Mouse (Mus musculus) 3134 (cell line): ENCODE data around the gene Ankrd9.

Source experiments
- DNase-seq: peaks from one replicate; pipeline ENCODE4 v3.0.0-alpha.2; 2011; ENCODE audit warnings: low spot score; ENCODE audit not compliant: insufficient read length; ENCODE audit errors: extremely low read depth

Gene Ankrd9

DNA sequence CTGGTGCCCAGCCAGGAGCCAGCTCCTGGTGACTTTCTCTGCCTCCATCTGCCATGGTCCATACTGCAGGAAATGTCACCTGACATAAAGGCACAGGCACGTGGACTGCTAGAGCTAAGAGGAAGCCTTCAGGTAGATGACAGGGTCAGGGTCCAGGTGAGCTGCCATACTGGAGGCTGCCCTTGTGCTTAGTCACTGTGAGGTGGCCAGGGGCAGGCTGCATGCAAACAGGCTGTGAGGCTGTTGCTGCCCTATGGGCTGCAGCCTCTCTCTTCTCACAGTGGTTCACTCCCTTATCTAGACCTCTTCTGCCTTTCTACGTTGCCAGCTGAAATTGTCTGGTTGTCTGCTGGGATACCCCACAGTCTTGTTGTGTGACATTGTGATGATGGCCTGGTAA, 11.7 kb downstream of the Ankrd9 start:
- DNase-seq = no peak

DNA sequence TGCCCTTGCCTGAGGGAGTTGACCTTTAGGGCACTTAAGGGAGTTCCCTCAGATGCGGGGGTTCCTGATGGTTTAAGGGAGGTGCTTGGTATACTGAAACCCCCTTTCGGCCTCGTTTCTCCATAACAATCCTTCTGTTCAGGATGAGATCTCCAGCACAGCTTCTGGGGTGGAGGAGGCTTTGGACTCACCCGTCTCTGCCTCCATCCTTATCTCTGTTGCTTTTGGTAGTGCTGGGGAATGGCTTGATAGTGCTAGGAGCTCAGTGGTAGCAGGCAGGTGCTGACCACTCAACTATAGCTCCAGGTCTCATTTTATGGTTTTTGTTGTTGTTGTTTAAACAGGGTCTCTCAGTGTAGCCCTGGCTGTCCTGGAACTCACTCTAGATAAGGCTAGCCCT, 12.8 kb downstream of the Ankrd9 start:
- no peak for DNase-seq

DNA sequence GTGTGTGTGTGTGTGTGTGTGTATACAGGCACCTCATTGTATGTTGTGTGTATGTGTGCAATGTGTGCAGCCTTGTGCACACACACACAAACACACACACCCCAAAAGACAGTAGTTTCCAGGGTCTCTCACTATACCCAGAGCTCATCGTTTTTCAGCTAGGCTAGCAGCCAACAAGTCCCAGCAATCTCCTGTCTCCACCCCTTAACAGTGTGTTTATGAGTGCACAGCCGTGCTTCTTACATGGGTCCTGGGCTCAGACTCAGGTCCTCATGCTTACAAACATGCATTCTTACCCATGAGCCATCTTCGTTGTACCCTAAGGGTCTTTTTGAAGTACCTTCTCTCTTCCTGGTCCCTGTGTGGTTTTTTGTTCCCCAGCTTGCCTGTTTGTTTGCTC, 13.3 kb downstream of the Ankrd9 start:
- DNase-seq = no peak

DNA sequence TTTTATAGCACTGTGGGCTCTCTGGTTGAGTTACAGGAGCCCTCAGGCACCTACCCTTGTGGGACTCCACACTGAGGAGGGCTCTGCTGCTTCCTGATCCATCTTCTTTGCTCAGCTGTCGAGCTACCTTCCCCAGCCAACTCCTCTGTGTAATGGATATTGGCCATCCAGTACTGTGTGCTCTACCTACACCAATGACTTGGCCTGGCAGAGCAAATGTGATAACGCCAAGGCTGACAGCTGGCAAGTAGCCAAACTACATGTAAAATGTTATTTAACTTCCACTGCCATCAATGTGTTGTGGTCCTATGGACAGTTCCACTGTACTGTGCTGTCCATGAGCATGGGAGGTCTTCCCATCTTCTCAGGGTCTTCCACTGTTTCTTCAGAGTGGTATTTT, 16.9 kb downstream of the Ankrd9 start:
- no peak for DNase-seq

DNA sequence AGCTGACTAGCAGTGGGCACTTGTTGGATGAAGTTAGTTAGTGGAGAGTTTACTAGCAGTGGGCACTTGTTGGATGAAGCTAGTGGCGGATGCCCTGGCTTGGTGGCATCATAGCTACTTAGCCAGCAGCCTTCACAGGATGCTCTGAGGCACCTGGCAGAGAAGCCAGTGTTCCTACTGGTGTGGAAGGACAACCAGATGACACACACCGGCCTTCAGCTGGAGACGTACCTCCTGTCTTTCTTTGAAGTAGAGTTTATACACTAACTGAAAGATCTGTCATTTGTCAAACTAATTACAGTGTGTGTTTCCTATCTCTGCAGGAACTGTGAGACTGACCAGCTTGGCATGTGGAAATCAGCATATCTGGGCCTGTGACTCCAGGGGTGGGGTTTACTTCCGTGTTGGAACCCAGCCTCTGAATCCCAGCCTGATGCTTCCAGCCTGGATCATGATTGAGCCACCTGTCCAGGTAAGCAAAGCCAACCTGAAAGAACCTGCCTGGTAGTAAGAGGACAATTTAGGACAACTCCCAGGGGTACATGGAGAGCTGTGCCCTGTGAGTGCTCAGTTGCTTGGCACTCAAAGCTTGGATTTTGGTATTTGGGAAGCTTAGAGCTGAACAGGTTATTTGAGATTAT, 24.4 kb downstream of the Ankrd9 start:
- no peak for DNase-seq

DNA sequence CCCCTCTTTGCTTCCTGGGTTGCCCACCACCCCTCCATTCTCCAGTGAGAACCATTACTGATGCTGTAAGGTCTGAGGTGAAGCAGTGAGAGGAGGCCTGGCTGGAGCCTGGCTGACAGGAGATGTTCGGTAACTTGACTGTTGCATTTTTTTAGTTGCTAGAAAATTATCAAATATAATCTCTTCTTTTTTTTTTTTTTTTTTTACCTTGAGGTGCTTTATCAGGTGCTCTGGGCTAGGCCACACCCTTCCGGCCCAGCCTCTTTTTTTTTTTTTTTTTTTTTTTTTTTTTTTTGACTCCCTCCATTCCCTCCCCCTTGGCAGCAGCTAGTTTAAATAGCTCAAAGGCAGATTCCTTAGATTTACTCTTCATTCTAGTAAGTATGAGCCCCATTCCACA, 24.9 kb downstream of the Ankrd9 start:
- no peak for DNase-seq

DNA sequence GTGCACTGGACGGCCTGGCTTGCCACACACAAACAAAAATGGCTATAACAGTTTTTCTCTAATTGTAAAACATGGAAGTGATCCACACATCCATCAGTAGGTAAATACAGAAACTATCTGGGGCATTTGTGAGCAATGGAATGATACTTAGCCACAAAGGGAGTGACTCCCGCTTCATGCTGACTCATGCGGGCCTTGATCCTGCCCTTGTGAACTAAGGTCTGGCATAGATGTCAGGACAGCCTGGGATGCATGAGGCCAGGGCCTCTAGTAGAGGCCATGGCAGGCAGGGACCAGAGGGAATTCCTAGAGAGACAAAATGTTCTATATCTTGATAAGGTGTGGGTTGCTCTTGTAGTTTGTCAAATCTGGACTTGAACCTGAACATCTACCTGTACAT, 25.4 kb downstream of the Ankrd9 start:
- peak; percentile 48 for DNase-seq

DNA sequence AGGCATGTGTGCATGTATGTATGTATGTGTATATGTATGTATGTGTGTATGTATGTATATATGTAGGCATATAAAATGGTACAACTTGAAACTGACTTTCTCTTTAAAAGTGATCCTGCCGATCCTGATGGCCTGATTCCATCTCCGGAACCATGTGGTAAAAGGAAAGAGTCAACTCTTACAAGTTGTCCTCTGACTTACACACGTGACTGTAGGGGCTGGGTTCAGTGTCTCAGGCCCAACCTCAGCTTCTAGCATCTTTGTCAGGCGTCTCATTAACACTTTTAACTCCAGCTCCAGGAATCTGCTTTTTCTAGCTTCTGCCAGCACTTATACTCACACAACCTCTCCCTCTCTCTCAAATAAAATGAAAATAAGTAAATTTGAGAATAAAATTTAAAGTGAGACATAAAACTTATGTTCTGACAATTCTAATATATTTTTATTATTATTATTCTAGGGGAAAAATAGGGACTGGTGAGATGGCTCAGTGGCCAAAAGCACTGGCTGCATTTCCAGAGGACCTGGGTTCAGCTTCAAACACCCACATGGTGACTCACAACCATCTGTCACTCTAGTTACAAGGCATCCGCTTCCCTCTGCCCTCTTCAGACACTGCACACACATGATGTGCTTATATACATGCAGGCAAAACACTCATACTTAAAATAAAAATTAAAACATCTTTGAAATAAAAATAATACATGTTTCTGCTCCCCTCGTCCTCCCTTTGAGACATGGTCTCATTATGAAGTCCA, 26.0 kb downstream of the Ankrd9 start:
- peak; percentile 28 for DNase-seq

DNA sequence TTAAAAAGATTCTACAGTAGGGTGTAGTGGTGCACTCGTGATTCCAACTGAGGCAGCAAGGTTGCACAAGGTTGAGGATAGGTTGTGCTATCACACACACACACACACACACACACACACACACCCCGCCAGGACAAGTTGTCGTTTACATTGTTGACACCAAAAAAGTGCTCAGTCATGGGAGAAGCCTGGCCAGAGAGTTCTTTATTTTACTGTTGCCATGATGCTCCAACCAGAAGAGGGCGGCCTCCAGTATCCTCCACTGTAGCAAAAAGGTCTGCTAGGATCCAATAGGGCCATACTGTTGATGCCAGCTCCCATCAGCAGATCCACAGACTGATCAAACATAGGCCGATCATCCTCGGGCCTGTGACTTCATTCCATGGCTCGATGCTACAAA, 27.6 kb downstream of the Ankrd9 start:
- no peak for DNase-seq

DNA sequence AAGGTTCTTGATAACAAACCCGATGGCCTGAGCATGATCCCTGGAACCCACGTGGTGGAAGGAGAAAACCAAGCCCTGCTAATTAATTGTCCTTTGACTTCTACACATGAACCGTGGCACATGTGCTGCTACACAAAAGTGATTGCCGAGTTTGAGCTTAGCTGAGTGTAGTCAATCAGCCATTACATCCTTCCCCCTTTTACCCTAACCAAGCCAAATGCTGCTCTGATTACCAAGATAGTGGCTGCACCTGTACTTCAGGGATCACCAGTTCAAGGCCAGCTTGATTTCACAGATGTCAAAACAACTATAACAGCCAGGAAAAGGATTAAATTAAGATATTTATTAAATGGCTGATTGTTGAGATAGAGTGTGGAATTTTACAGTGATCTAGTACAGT, 28.7 kb downstream of the Ankrd9 start:
- no peak for DNase-seq

DNA sequence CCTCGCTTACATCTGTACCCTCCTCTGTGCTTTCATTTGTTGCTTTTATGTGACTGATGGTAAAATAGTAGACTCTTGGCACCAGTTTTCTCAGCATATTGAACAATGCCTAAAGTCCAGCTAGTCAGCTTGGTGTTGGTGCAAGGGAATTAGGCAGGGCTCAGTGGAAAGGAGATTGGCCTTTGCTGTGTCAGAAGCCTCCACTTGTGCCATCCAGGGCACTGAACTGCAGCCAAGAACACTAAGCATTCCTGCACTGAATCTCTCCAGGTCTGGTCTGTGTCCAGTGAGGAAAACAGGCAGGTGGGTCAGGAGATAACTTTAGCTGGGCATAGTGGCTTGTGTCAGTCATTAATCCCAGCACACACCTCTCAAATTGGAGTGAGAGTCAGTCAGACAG, 29.4 kb downstream of the Ankrd9 start:
- DNase-seq = no peak

DNA sequence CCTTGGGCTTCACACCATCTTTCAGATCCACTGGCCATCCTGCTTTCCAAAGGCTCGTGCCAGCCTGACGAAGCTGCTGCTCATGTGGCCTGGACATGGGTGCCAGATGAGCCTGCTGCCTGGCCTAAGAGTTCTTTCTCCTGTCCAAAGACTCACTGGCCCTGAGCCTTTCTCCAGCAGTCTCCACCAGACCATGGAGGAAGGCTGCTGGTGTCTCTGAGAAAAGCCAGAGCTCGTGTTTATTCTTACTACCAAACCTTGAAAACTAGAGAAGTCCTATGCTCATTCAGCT, 30.0 kb downstream of the Ankrd9 start:
- DNase-seq = no peak

DNA sequence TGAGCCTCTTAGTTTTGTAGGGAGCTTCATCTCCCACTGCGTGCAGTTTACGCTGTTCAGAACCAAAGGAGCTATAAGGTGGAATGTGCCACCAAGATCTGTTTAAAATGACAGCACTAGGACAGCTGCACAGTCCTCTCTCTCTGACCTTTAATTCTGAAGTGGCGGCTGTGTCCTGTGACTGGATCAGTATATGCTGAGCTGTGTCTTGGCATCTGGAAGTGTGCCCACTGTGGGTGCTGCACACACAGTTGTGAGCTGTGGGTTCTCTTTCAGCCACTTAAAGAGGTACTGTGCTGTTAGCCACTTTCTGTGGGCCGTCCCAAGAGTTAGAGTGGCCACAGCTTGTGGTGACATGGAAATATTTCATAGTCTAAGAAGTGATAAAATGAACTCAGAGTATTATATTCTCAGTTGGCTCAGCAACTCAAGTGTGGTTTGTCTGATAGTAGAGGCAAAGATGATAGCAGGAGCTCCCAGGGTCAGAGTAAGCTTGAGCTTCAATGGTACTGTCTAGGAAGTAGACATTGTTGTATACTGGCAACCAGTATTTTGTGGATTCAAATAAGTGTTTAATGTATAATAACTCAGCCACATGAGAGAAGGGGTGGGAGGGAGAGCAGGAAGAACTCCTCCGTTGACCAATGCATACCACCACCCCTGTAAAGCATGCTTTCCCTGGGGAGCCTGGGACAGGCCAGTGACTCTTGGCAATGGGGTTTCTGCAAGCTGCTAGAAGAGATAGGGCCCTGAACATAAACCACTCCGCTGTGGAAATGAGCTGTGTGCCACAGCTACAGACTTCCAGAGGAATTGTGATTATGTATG, 30.5 kb downstream of the Ankrd9 start:
- no peak for DNase-seq

DNA sequence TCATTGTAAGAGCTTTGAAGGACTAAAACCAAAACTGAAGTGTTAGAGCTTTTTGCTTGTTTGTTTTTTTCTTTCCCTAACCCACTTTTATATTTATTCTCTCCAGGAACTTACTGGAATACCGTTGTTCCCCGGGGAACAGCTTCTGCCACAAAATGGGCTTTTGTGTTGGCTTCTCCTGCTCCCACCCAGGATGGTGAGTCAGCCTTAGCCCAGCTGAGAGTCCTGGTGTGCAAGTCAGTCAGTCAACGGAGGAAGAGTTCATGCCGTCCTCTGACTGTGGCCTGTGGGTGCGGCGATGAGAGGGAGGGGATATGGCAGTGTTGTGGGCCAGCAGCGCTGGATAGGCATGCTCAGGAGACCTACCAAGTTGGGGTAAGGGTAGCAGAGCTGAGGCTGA, 32.6 kb downstream of the Ankrd9 start:
- DNase-seq = peak; percentile 63

DNA sequence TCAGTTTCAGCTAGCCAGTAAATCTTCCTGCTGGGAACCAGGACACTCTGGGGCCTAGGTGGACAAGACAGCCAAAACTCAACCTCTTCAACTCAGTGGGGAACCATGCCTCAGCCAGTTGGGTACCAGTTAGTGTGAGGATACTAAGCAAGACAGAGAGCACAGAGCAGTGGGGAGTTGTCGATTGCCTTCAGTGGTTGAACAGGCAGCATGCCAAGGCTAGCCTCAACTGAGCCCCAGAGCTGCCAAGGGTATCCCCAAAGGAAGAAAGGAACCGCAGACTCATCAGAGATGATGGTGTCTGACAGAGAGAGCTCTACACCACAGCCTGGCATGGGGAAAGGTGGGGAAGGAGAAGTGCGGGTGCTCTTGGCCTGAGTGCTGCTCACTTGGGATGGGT, 38.0 kb downstream of the Ankrd9 start:
- no peak for DNase-seq

DNA sequence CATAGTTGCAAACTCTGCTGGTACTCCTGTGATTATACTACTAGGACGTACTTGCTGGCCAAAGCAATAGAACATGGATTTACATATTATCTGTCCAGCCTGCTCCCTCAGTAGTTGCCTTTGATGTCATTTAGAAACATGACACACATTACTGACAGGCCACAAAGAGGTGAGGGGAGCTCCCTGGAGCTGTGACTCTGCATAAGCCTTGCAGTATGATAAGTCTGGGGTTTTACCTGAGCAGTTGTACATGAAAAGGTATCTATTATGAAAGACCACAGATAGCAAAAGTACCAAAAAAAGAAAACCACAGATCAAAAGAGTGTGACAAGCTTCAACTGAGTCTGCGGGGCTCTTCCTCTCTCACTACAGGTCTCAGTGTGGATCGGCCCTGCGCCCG, 39.5 kb downstream of the Ankrd9 start:
- no peak for DNase-seq

DNA sequence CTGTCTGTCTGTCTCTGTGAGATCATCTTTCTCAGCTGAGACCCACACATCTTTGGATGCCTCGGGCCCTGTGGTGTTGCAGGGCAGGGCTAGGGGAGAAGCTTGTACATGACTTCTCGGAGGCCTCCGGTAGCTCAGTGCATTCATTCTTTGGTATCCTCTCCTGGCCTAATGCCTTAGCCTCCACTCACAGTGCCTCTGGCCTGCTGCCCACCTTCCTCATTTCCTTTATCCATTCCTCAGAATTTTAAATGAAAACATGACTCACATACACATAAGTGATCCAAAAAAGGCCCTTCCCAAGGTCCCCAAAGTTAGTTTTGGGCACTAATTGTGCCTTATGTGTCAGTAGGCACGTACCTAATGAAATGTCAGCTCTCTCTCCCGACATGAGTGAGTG, 41.3 kb downstream of the Ankrd9 start:
- peak; percentile 13 for DNase-seq

DNA sequence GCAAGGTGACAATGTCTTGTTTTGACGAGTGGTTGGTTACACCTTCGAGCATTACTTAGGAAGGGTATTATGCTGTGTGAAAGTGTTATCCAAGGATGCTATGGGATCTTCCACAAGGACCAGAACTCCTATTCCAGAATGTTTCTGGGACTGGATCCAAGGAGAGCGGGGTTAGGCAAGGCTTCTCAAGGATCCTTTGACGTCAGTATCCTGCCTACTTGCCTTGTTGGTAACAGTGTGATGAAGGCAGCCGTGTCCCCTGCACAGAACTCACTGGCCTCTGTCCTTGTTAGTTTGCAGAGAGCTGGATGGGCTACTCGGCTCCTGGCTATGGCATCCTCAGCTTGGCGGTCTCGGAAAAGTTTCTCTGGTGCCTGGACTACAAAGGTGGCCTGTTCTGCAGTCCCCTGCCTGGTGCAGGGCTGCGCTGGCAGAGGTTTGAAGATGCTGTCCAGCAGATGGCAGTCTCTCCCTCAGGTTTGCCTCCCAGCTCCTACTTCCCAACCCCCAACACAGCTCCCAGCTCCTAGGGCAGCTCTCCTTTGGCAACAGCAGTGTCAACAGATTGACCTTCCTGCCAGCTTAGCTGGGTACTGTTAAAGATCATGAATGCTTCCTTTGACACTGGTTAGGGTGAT, 42.7 kb downstream of the Ankrd9 start:
- peak; percentile 64 for DNase-seq

DNA sequence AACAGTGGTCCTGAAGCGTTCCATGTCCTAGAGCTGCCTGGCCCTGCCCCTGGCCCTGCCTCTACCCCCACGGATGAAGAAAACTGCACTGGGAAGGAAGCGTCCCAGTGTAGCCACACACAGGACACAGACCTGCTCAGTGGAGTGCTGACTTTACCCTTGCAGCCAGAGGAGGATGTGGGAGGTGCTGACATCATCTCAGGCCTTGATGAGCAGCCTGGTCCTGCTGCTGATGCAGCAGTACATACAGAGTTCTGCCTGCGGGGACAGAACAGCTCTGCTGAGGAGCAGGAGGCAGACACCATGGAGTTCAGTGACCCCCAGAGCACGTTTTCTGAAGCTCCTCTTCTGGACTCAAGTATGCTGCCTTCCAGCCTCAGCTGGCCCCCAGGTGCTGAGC, 46.0 kb downstream of the Ankrd9 start:
- DNase-seq = no peak
